Mouse (Mus musculus): ENCODE data around the gene Slc7a5.

Gene Slc7a5

DNA sequence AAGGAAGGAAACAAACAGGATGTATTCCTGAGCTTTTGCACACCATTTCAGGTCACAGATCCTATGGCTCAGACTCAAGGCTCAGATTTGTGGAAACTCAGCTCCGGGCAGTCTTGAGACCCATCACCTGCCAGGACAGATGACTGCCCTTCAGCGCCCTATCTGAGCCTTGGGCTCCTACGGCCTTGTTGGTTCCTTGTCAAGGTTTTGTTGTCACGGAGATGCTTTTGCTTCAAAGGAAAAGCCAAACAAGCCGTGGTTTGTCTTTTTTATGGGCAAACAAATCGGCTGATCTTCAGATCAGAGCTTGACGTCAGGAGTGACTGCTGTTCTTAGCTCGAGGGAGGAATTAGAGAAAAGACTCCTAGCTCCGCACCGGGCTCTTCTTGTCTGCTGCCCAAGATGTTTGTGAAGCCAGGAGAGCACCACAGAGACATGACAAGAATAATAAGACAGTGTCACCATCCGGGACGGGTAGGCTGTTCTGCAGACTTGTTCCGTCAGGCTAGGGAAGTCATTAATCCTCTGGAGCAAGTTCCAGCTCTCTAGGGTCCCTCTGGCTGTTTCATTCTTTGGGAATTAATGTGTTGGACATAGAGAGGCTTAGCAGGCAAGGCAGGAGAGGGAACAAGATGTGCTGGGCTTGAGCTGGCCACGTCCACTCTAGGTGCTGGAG lies 51.3 kb downstream of the Slc7a5 start:
- in situ Hi-C loops (cut with MboI, MseI), result loop anchor here (25.0 kb wide), 1 partner anchor 1381 kb away; the partner anchor contains the start of gene Spata2l

DNA sequence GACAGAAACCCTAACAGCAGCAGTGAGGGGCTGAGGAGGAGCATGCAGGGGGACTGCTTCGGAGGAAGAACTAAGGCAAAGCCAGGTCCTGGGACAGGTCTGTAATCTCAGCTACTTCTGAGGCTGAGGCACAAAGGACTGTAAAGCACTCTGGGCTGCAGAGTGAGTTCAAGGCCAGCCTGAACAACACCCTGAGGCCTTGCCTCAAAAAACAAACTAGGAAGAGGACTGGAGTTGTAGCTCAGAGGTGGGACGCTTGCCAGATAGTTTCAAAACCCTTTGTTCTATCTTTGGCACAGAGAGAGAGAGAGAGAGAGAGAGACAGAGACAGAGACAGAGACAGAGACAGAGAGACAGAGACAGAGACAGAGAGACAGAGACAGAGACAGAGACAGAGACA lies 53.9 kb downstream of the Slc7a5 start:
- in situ Hi-C loops (cut with MboI, MseI), result loop anchor here (5.0 to 25.0 kb wide), 3 partner anchors 49 to 1384 kb away; partner anchors contain the start of gene Spata2l

GRCm38 (mm10) chr8:121852464-121852863 lies 55.0 kb downstream of the Slc7a5 start:
- in situ Hi-C loops (cut with MboI, MseI), result loop anchor here (5.0 to 25.0 kb wide), 3 partner anchors 50 to 1385 kb away; partner anchors contain the start of gene Spata2l

GRCm38 (mm10) chr8:121851716-121852115 lies 55.8 kb downstream of the Slc7a5 start:
- in situ Hi-C loops (cut with MboI, MseI), result loop anchor here (5.0 to 25.0 kb wide), 3 partner anchors 51 to 1386 kb away; partner anchors contain the start of gene Spata2l

- in situ Hi-C loops (cut with MboI, MseI), result loop anchor here (5.0 to 25.0 kb wide), 3 partner anchors 51 to 1386 kb away; partner anchors contain the start of gene Spata2l
Observed at GRCm38 (mm10) chr8:121850821-121851470, 56.5 kb downstream of the Slc7a5 start.

GRCm38 (mm10) chr8:121850436-121850820 lies 57.1 kb downstream of the Slc7a5 start:
- in situ Hi-C loops (cut with MboI, MseI), result loop anchor here (5.0 to 25.0 kb wide), 3 partner anchors 52 to 1387 kb away; partner anchors contain the start of gene Spata2l

- in situ Hi-C loops (cut with MboI, MseI), result loop anchor here (5.0 to 25.0 kb wide), 3 partner anchors 52 to 1387 kb away; partner anchors contain the start of gene Spata2l
Observed at GRCm38 (mm10) chr8:121850018-121850417, 57.5 kb downstream of the Slc7a5 start.

DNA sequence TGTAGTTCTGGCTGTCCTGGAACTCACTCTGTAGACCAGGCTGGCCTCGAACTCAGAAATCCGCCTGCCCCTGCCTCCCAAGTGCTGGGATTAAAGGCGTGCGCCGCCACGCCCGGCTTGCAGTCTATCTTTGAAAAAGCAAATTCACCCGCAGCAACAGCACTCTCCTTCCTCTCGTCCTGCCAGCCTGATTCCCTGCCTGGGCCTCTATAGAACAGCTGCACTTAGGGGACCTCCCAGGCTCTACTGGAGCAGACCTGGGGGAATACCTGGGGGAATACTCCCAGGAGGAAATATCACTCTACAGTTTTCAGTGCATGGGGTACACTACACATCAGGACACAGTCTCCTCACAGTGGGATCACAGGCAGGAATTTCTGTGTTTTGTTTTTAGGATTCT lies 58.2 kb downstream of the Slc7a5 start:
- in situ Hi-C loops (cut with MboI, MseI), result no loop called here

DNA sequence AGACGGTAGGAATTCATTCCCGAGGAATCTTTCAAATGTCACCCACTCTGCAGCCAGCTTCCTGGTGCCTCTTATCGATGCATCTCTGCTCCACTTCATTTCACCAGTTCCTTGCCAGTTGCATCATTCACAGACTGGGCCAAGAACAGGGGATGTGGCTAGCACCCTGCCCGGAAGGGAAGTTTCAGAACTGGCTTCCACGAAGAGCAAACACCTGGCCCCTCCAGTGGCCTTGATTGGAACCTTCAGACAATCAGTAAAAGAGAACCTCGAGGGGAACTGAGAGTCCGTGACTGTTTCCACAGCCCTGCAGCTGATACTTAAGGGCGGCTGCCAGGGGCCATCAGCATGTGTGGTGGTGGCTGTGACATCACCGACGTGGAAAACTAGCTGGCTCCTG lies 59.0 kb downstream of the Slc7a5 start:
- in situ Hi-C loops (cut with MboI, MseI), result no loop called here

GRCm38 (mm10) chr8:121847987-121848386 lies 59.5 kb downstream of the Slc7a5 start:
- in situ Hi-C loops (cut with MboI, MseI), result no loop called here

- in situ Hi-C loops (cut with MboI, MseI), result no loop called here
Observed at GRCm38 (mm10) chr8:121847261-121847822, 60.2 kb downstream of the Slc7a5 start.

DNA sequence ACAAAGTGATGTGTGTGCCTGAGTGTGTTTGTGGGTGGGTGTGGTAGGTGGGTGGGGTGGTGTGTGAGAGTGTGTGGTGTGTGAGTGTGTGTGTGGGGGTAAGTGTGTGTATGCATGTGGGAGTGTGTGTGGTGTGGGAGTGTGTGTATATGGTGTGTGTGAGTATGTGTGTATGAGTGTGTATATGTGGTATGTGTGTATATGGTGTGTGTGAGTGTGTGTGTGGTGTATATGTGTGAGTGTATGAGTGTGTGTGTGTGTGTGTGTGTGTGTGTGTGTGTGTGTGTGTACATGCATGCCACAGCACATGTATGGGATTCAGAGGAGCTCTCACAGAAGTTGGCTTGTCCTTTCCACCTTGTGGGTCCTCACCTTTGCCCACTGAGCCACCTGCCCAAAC lies 60.7 kb downstream of the Slc7a5 start:
- in situ Hi-C loops (cut with MboI, MseI), result no loop called here

DNA sequence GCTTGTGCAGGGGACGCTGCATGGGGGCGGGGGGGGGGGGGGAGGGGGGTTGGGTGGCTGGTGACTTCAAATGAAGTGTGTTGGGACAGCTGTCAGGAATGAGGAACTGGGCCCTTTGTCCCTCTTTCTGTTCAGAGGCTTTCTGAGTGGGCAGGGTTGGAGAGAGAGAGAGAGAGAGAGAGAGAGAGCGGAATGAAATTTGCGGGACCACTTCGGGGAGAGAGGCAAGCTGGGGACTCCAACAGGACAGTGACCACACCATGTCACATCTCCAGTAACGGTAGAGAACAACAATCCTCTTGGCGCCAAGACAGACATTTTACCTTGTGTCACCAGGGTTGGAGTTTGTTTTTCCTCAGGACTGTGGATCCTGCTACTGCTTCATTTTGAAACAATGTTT lies 62.7 kb downstream of the Slc7a5 start:
- in situ Hi-C loops (cut with MboI, MseI), result no loop called here

- in situ Hi-C loops (cut with MboI, MseI), result no loop called here
Observed at GRCm38 (mm10) chr8:121843184-121843733, 64.2 kb downstream of the Slc7a5 start.

DNA sequence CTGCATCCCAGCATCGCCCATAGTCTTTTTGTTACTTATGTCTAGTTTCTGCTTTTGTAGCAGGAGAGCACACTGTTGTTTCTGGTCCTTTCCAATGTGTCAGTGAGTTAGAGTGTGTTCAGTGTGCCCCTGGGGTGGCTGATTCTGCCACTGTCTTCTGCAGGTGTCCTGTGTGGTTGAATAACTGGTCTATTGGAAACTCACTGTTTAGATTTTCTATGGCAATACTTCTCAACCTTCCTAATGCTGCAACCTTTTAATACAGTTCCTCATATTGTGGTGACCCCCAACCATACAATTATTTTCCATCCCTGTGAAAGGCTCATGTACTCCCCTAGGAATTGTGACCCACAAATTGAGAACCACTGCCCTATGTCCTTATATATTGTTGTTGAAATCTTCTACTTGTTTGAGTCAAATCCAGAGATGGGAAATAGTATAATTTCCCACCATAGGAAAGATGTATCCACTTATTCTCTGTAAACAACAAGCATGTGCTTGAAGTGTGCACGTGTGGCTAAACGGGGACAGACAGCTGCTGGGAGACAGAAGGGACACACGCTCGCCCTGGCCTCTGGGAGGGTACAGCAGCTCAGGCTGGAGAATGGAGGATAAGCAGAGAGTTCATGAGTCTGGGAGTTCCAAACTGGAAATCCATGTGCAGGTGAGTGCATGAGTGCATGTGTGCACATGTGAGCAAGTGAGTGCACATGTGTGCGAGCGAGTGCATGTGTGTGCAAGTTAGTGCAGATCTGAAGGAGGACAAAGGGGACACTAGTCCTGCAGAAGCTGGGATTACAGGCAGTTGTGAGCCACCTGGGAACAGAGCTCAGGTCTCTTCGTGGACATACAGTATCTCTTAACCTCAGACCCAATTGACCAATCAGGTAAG lies 65.2 kb downstream of the Slc7a5 start:
- in situ Hi-C loops (cut with MboI, MseI), result no loop called here

GRCm38 (mm10) chr8:121841242-121841641 lies 66.3 kb downstream of the Slc7a5 start:
- in situ Hi-C loops (cut with MboI, MseI), result no loop called here

DNA sequence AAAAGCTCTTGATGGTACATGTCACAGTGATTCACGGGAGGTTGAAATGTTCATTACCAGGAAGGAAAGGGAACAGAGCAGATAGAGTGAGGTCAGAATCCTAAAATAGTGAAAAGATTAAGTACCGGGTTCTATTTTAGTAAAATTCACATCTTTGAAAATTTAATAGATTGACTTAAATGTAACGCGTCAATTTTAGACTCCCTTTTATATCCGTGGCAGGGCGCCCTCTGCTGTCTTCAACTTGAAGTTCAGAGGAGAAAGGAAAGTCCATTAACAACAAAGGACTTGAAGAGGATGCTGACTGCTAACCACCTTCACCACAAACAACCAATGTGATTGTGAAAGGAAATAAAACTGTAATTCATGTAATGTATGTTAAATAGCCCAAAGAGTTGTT lies 75.0 kb downstream of the Slc7a5 start:
- in situ Hi-C loops (cut with MboI, MseI), result no loop called here

GRCm38 (mm10) chr8:121832061-121832460 lies 75.4 kb downstream of the Slc7a5 start:
- in situ Hi-C loops (cut with MboI, MseI), result no loop called here

Data from regulatory T cell (primary cell).